Mouse (Mus musculus): Measurements from ENCODE around the gene Ptcd2.

Gene Ptcd2

GRCm38 (mm10) chr13:99299921-99300320 is 44.6 kb downstream of the Ptcd2 start:
- DNase-seq: no peak

- DNase-seq: no peak
Measured at GRCm38 (mm10) chr13:99294176-99294575, 50.3 kb downstream of the Ptcd2 start.

GRCm38 (mm10) chr13:99290766-99291165 is 53.7 kb downstream of the Ptcd2 start:
- DNase-seq: no peak

GRCm38 (mm10) chr13:99287786-99288185 is 56.7 kb downstream of the Ptcd2 start:
- no peak for DNase-seq

DNA sequence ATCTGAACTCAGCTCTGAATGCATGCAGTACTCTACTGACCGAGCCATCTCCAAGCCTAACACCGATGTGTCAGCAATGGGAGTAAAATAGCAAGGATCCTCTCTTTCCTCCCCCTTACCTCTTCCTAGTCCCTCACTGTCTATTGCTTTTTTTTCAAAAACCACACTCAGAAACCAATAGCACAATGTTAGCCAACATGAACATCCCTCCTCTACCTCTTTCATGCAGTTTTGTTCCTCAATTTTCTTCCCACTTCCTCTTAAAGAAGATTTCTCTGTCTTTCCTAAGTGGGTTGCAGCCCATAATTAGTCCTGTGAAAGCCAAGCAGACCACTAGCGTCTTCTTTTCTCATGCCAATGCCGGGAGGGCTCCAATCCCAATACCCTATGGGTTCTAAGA is 57.3 kb downstream of the Ptcd2 start:
- no peak for DNase-seq

DNA sequence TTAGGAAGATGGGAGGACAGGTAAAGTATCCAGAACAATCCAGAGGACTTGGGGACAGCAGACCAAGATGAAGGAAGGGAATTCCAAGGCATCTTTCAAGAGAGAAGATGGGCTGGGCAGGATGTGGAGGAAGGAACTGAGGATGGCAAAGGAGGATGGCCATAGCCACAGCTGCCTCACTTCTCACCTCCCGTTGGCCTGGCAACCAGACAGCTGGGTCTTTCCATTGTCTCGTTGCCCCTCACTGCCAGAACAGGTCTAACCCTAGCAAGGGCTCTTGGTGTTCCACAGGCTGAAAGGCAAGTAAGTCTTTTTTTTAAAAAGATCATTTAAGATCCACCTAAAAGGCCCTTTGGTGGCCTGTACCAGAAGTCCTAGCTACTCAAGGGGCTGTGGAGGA is 59.3 kb downstream of the Ptcd2 start:
- no peak for DNase-seq

- no peak for DNase-seq
Measured at GRCm38 (mm10) chr13:99284400-99285160, 59.9 kb downstream of the Ptcd2 start.

DNA sequence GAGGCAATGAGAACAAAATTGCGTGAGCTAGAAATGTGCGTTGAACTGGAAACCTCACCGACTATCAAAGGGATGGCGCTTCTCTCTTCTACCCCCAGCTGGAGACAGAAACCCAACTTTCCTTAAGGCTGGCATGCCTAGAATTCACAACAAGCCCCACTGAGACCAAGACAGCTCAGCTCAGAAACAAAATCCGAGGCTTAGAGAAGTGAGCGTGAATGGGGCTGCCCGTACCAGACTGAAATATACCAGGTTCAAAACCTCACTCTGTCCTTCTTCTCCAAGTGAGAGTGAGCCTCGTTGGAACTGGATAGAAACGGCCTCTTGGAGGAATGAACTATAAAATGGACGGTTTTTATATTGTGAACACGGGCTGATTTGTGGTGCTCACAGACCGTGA is 60.6 kb downstream of the Ptcd2 start:
- DNase-seq: no peak

DNA sequence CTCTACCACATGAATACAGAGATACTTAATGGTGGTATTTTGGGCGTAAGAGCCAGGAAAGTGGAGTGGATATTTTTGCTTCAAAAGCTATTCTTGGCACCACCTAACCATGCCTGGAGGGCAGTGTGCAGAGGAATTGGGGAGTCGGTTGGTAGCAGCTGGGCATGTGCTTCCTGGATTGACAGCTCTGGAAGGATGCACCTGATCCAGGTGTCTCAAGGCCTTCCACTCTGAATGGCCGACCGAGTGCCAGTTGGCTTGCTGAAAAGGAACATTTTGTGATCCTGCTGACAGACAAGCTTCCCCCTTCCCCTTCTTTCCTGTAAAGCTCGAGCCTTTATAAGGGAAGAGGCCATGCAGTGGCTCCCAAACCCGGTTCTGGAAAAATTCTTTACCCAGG is 61.5 kb downstream of the Ptcd2 start:
- no peak for DNase-seq

GRCm38 (mm10) chr13:99279351-99279750 is 65.2 kb downstream of the Ptcd2 start:
- DNase-seq: no peak

DNA sequence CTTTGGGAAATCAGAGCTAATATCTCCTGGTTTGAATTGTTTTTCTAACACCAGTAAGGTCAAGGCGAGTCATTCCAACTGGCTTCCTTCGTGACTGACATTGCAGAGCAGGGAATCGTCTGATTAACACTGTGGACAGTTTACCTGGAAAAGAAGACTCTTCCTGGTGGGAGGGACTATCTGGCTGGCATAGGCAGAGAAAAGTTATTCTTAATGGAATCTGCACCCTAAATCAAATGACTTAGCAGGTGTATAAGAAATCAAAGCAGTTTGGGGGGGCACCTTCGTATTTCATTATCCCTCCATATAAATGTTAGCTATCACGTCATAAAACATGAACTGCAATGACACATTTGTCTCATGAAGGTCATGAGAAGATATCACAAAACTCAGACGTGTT is 66.0 kb downstream of the Ptcd2 start:
- DNase-seq: no peak

- no peak for DNase-seq
Measured at GRCm38 (mm10) chr13:99277521-99277920, 67.0 kb downstream of the Ptcd2 start.

DNA sequence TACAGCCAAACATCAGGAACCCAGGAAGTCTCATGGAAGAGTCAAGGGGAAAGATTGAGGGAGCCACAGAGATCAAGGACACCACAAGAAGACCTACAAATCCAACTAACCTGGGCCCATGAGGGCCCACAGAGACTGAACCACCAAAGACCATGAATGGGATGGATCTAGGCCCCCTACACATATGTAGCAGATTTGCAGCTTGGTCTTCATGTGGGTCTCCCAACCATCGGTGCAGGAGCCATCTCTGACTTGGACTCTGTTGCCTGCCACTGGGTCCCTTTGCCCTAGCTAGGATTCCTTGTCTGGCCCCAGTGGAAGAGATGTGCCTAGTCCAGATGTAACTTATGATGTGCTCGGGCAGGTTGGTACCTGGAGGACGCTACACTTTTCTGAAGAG is 72.5 kb downstream of the Ptcd2 start:
- DNase-seq: no peak

Data from lung, postnatal 14 days (tissue).